Mouse (Mus musculus) spleen, postnatal 10 days (tissue): ENCODE measurements around the gene Dbnl.

Source experiments
- DNase-seq, 2 experiments: peaks; one replicate each; pipeline ENCODE4 v3.0.0; 2021 to 2022; ENCODE audit warnings: low spot score in 2 of 2

Dbnl gene

GRCm38 (mm10) chr11:5837251-5838246, 49.3 kb downstream of the Dbnl start, which contains the start of gene Polm:
Polm (minus strand) TSS chr11:5838016.
- peak; percentile 79 to 92 for DNase-seq

GRCm38 (mm10) chr11:5840346-5840745, 52.1 kb downstream of the Dbnl start:
- DNase-seq = no peak

GRCm38 (mm10) chr11:5841751-5842150, 53.5 kb downstream of the Dbnl start:
- no peak for DNase-seq

- no peak for DNase-seq
Measured at GRCm38 (mm10) chr11:5843131-5843530, 54.8 kb downstream of the Dbnl start.

- DNase-seq = no peak
Measured at GRCm38 (mm10) chr11:5846639-5847345, 58.5 kb downstream of the Dbnl start.

GRCm38 (mm10) chr11:5848741-5849140, 60.5 kb downstream of the Dbnl start:
- no peak for DNase-seq

- no peak for DNase-seq
Measured at GRCm38 (mm10) chr11:5849316-5849715, 61.0 kb downstream of the Dbnl start.

GRCm38 (mm10) chr11:5850452-5850851, 62.2 kb downstream of the Dbnl start:
- DNase-seq = no peak
